Mouse (Mus musculus): ENCODE data around the gene Tnfsf13. TPM values are rescaled to one million over a fixed set of nuclear protein-coding genes. Genes with fewer than 3 reads are reported as not detected.
"Not testable (repeated sequence)": the region's sequence is repeated elsewhere in the genome, so short reads cannot be mapped to it uniquely, and the experiment has no call there.

Gene Tnfsf13
- 5.1 and 6.8 TPM in 2 replicates for polyA plus RNA-seq (2012; rRNA removed)

- DNase-seq (ENCODE audit: low spot score): peak; percentile 37
These were observed at the start of gene Tnfsf13 for GRCm38 (mm10) chr11:69685526-69686148. Gene Tnfsf13, minus strand, starts transcription at chr11:69685784.

DNA sequence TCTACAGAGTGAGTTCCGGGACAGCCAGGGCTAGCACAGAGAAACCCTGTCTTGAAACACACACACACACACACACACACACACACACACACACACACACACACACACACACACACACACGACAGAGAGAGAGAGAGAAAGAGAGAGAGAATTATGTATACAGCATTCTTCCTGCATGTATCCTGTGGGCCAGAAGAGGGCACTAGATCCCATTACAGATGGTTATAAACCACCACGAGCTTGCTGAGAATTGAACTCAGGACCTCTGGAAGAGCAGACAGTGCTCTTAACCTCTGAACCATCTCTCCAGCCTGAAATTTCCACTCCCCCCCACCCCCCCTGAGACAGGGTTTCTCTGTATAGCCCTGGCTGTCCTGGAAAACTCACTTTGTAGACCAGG, 45.8 kb upstream of the Tnfsf13 start:
- DNase-seq (ENCODE audit: low spot score): not testable (repeated sequence)

- no peak for DNase-seq (ENCODE audit: low spot score)
These were observed 43.5 kb upstream of the Tnfsf13 start for GRCm38 (mm10) chr11:69729063-69729462.

DNA sequence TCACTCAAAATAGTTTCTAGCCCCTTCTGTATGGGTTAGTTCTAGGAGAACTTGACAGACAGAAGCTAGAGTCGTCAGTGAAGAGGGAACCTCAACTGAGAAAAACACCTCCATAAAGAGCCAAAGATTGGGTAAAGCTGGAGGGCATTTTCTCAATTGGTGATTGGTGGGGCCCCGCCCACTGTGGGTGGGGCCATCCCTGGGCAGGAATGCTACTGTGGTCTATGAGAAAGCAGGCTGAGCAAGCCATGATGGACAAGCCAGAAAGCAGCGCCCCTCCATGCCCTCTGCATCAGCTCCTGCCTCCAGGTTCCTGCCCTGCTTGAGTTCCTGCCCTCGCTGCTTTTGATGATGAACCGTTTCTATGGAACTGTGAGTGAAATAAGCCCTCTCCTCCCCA, 40.4 kb upstream of the Tnfsf13 start:
- DNase-seq (ENCODE audit: low spot score): no peak

DNA sequence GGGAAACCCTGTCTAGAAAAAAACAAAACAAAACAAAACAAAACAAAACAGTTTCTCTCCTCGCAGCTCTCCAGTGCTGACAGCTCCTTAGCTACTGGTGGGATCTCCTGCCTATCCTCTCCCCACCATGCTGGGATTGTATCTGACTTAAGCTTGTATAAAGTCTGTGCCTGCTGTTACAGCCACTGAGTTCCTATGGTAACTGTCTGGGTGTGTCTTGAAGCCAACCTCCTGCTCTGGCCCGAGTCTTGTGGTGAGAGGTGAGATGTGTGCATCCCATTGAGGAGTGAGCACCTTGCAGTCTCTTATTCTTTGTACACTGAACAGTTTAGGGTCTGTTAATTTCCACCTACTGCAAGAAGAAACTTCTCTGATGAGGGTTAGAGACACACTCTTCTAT, 37.5 kb upstream of the Tnfsf13 start:
- no peak for DNase-seq (ENCODE audit: low spot score)

DNA sequence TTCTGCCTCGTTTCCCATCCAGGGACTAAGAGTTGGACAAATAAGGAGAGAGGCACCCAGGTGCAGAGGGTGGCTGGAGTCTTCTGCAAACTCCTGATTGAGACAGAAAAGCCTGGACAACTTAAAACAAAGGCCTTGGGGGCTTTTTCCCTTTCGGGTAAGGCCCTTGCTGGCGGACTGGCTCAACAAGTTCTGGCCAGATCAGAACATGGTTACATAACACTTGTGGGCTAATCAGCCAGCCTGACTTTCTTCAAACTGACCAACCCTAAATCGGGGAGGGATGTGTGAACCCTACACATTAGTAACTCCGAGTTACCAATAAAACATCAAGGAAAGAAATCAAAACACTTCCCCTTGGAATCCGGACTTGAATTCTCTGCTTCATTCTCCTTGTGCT, 35.3 kb upstream of the Tnfsf13 start:
- DNase-seq (ENCODE audit: low spot score): no peak

- no peak for DNase-seq (ENCODE audit: low spot score)
These were observed 33.8 kb upstream of the Tnfsf13 start for GRCm38 (mm10) chr11:69719423-69719822.

DNA sequence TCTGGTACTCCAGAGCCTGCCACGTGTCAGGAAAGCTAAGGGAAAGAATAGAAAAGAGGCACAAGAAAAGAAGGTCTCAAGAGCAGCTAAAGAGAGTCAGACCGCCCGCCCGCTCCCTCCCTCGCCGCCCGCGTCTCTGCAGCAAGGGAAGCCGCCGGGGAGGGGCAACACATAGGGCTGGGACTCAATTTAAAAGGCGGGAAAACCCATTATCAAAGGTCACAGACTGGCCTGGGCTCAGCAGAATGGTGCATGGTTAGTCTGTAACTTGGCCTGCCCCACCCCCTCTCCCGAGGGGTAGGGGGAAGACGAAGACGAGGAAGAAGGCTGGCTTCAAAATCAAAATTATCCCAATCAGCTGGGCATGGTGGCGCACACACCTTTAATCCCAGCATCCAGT, 33.1 kb upstream of the Tnfsf13 start:
- no peak for DNase-seq (ENCODE audit: low spot score)

DNA sequence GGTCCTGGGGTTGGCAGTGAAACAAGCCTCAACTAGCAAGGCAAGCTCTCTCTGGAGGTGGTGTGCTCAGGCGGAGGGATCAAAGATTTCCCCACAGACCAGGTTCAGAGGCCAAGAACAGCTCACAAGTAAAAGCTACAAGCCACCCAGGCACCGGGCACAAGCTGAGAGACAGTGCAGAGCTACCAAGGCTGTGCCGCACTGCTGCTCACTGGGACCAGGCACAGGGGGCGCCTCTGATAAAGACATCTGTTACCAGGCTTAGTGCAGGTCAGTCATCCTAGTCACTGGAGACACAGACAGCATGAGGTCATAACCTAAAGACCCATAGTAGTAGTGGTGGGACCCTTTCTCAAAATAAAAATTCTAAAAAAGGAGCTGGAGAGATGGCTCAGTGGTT, 31.4 kb upstream of the Tnfsf13 start:
- DNase-seq (ENCODE audit: low spot score): no peak

DNA sequence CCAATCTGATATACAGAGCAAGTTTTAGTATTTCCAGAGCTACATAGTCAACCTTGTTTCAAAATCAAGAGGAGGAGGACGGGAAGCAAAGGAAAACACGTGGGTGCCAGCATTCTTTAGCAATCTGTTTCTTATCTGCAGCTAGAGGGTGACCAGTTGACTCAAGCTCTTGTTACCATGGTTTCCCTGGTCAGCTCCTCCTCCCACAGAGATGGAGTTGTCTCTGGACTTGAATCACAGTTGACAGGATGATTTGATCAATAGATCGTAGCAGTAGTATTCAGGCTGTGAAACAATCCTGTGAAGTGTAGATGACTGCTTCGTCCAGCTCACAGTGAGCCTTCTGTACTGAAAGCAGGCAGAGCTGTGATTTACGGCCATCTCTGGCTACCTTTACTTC, 30.3 kb upstream of the Tnfsf13 start:
- DNase-seq (ENCODE audit: low spot score): no peak

- no peak for DNase-seq (ENCODE audit: low spot score)
These were observed 29.9 kb upstream of the Tnfsf13 start for GRCm38 (mm10) chr11:69715482-69715881.

DNA sequence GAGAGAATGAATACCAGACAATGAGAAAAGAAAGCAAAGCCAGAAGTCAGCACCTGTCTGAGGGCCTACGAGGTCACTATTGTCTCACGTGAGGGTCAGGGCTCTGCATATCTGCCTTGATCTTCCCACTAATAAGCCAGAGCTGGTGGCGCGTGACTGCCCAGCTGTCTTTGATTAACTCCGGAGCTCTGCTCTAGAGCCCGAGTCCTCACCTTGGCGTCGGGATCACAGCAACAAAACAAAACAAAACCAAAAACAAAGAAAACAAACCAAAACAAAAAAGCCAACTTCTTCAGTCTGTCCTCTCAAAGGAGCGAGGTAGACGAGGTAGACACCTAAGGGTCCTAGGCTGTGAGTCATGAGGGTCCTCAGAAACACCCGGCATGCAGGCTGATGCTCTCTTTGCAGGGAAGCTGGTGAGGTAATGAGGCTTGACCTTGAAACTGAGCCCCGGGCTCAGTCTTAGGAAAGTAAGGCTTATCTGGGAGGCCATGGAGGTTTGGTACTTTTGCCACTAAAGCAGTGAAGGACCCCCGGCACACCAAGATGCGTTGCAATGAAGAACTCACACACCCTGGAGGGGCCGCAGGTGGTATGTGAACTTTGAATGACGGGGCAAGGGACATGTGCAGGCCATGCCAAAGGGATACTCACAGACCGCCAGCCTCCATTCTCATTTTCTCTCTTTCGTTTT, 29.2 kb upstream of the Tnfsf13 start:
- no peak for DNase-seq (ENCODE audit: low spot score)

GRCm38 (mm10) chr11:69712954-69713672, 27.5 kb upstream of the Tnfsf13 start:
- no peak for DNase-seq (ENCODE audit: low spot score)

DNA sequence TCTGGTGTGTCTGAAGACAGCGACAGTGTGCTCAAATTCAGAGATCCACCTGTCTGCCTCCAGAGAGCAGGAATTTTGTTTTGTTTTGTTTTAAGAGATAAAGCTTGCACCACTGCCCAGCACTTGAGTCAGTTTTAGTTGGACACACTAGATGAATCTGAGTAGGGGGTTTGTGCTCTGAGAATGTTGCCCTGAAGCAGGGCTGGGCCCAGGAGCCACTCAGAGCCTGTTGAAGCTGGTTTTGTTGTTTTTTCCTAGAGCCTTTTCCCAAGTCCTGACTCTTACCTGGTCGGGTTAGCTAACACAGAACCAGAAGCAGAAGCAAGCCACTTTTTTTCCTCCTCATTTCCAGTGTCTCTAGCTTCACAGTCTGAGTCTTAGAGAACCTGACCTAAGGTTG, 25.5 kb upstream of the Tnfsf13 start:
- no peak for DNase-seq (ENCODE audit: low spot score)

GRCm38 (mm10) chr11:69710470-69710869, 24.9 kb upstream of the Tnfsf13 start:
- no peak for DNase-seq (ENCODE audit: low spot score)

DNA sequence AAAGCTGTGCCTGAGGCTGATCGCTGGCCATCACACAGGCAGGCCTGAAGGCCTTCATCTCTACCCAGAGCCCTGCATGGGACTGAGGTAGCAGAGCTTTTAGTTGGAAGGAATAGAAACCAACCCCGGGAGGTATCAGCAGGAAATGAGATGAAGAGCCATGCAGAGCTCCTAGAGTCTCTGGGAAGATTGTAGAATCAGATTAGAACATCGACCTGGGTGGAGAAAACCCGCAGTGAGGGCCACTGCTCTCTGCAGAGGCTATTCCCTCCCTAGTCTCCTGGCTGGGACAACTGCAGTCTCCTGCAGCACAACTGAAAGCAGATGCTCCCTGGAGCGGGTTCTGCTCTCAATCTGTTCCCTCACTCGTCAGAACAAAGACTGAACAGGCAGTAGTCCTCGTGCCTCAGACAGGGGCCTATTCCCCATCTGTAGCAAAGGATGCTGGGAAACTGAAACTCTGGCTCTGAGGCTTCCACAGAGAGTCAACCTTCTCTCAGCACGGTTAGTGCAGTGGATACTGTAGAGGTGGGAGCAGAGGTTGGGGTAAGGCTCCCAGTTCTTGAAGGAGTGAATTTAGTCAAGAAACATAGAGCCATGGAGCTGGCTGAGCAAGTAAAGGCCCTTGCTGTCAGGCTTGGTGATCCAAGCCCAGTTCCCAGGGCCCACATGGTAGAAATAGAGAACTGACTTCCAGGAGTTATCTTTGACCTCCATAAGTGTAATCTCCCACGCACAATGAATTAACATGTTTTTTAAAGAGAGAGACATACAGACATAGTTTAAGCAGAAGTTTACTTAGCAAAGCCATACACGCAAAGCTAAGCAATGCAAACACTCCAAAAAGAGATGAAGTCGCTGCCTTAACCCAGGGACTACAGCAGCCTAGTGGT, 24.2 kb upstream of the Tnfsf13 start:
- DNase-seq (ENCODE audit: low spot score): no peak

- no peak for DNase-seq (ENCODE audit: low spot score)
These were observed 23.2 kb upstream of the Tnfsf13 start for GRCm38 (mm10) chr11:69708614-69709265.

GRCm38 (mm10) chr11:69707873-69708381, 22.3 kb upstream of the Tnfsf13 start:
- no peak for DNase-seq (ENCODE audit: low spot score)

GRCm38 (mm10) chr11:69707480-69707847, 21.9 kb upstream of the Tnfsf13 start:
- DNase-seq (ENCODE audit: low spot score): no peak

DNA sequence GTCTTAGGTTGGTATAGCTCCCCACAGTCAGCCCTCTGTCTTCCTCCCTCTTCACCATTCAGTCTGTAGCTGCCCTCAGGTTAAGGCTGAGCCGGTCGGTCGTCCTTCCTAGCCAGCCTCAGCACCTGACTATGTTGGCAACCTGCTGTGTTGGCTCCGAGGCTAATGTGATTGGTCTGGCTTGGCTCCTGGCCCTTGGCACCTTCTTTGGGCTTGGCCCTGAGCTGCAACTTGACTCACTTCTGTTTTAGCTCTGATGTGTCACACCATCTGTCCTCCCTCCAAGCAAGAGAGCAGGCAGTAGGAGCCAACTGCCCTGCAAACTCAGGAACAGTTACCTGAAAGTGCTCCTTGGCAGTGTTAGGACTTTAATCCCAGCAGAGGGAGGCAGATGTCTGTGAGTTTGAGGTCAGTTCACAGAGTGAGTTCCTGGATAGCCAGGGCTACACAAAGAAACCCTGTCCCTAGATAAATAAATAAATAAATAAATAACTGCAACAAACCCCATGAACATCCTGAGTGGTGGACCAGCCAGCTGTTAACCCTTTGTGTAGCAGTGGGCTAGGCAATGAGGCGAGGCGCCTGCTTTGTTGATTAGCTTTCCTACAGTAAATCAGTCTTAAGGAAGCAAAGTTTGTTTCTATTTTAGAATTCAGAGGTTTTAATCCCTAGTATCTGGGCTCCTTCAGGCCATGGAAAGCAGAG, 21.3 kb upstream of the Tnfsf13 start:
- DNase-seq (ENCODE audit: low spot score): no peak

- no peak for DNase-seq (ENCODE audit: low spot score)
These were observed 19.0 kb upstream of the Tnfsf13 start for GRCm38 (mm10) chr11:69704613-69705010.
